In the genomic region with DNA sequence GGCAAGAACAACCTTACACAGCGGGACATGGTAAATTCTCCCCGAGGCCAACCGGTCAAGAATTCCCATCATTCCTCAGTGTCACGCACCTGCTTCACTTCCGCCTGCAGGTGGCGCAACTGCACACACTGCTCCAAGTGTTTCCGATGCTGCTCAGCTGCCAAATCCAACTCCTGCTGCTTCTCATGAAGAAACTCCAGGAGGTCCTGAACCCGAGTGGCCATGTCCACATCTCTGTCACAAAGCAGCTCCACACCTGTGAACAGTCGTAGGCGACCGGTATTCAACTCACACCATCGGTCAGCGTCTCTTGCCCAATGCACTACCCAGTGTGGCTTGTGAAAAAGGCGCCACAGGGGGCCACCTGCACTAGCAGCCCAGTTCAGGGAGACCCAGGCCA, we compare ENCODE assay signal across 8 mouse cellular contexts.
DNase-seq lines count a peak whose midpoint lies in the region; ATAC-seq and TF ChIP-seq lines count a peak whose summit lies in the region.

No protein-coding gene starts in this region.

- no peak for TF ChIP-seq POLR2A in kidney, adult 2 months (IDR thresholded peaks at IDR 0.05; ENCODE audit: low read depth, low read length)

- no peak overlapping the region for H3K4me2 ChIP-seq in kidney, embryonic 14.5 days (replicated peaks; ENCODE audit: low read depth, low read length)

- DNase-seq in kidney, adult 2 months, result peak; percentile 39
- peak; percentile 49 for DNase-seq in adrenal gland, postnatal 10 days
- peak; percentile 8 for DNase-seq in lung, postnatal 25 days (ENCODE audit: low spot score)
- DNase-seq in urinary bladder, postnatal 10 days (ENCODE audit: low spot score), result no peak
- DNase-seq in frontal cortex, postnatal 36 days (ENCODE audit: low spot score in 2 of 2), result no peak

- H3K27me3 ChIP-seq in kidney, adult 2 months (replicated peaks; ENCODE audit: control insufficient read depth, insufficient read depth, low read length), result no peaks in the 10 kb centered on the region
- no peaks in the 10 kb centered on the region for H3K27me3 ChIP-seq in kidney, embryonic 14.5 days (ENCODE audit: control insufficient read depth, insufficient read depth, low read length)
- H3K27me3 ChIP-seq in E14TG2a.4 (ENCODE audit: insufficient read depth, low read length), result peaks cover 6% of the 10 kb centered on the region; the same call in 1 of the 2 replicates

- peaks cover 5% of the 10 kb centered on the region for H3K36me3 ChIP-seq in kidney, adult 2 months (ENCODE audit: control insufficient read depth, insufficient read depth, low read length)
- peaks cover 86% of the 10 kb centered on the region for H3K36me3 ChIP-seq in kidney, embryonic 14.5 days (ENCODE audit: control insufficient read depth, insufficient read depth, low read length)
- peaks cover 8% of the 10 kb centered on the region; the same call in 1 of the 2 replicates for H3K36me3 ChIP-seq in E14TG2a.4 (ENCODE audit: insufficient read depth, low read length)

- H3K4me1 ChIP-seq in kidney, adult 2 months (ENCODE audit: control insufficient read depth, insufficient read depth, low read length), result no peaks in the 10 kb centered on the region
- H3K4me1 ChIP-seq in kidney, embryonic 14.5 days (ENCODE audit: control insufficient read depth, insufficient read depth, low read length), result no peaks in the 10 kb centered on the region
- H3K4me1 ChIP-seq in E14TG2a.4 (replicated peaks; ENCODE audit: low read depth, low read length), result peaks cover 22% of the 10 kb centered on the region

- H3K4me3 ChIP-seq in kidney, adult 2 months (ENCODE audit: insufficient read depth, low read depth, low read length), result no peak overlapping the region
- no peak overlapping the region for H3K4me3 ChIP-seq in kidney, embryonic 14.5 days (ENCODE audit: low read length)
- H3K4me3 ChIP-seq in E14TG2a.4 (replicated peaks; ENCODE audit: low read length), result peak overlapping the region; percentile 56

- no peak overlapping the region for H3K9ac ChIP-seq in kidney, embryonic 14.5 days (ENCODE audit: low read depth, low read length)

- H3K27ac ChIP-seq in kidney, adult 2 months (ENCODE audit: insufficient read depth, low read depth, low read length), result no peak overlapping the region
- no peak overlapping the region for H3K27ac ChIP-seq in kidney, embryonic 14.5 days (ENCODE audit: low read depth, low read length)

- no peaks in the 10 kb centered on the region for H3K9me3 ChIP-seq in kidney, embryonic 14.5 days (ENCODE audit: control insufficient read depth, low read length)
- H3K9me3 ChIP-seq in E14TG2a.4 (ENCODE audit: low read length), result no peaks in the 10 kb centered on the region

- WGBS in kidney, adult 2 months, result 81% methylated on average over 14 of the region's 14 CpGs
- 87% methylated on average over 14 of the region's 14 CpGs for WGBS in kidney, embryonic 14.5 days

- TF ChIP-seq CTCF in kidney, adult 2 months (conservative IDR thresholded peaks at IDR 0.05; ENCODE audit: insufficient read depth, insufficient read length, low read depth, low read length), result peak; percentile 70
- TF ChIP-seq CTCF in E14TG2a.4 (conservative IDR thresholded peaks at IDR 0.05; ENCODE audit: low read length), result peak; percentile 68

- no peak for ATAC-seq in kidney, embryonic 14.5 days (ENCODE audit: low FRiP score, low TSS enrichment)
- 0 out of 2 replicates have a peak, but pooled peaks have one; percentile 17 for ATAC-seq in erythroblast, adult 5-6 weeks (replicated peaks; ENCODE audit: low FRiP score, poor library complexity, severe bottlenecking)

Comparison
In these comparisons a context has a peak if more than half of its experiments do, and no peak if none do; other contexts are left out.
1. DNase-seq: peak in kidney, adult 2 months (single experiment), adrenal gland, postnatal 10 days (single experiment) and lung, postnatal 25 days (single experiment); none in urinary bladder, postnatal 10 days (single experiment) and frontal cortex, postnatal 36 days (0 of 2).